Mouse (Mus musculus): Measurements from ENCODE around the gene Cachd1. TPM values are rescaled to one million over a fixed set of nuclear protein-coding genes. Genes with fewer than 3 reads are reported as not detected.

Cachd1 gene
- polyA plus RNA-seq (2014; fragmentation: Nextera tagmentation; extraction: Ambion mirVana): 42.3 and 50.0 TPM in 2 replicates

- Histone ChIP-seq H3K4me1 (ENCODE audit: control insufficient read depth, insufficient read depth, low read length) (peaks cover 16% of the 10 kb centered on the region), H3K36me3 (ENCODE audit: control insufficient read depth, insufficient read depth, low read length) (no peaks in the 10 kb centered on the region), H3K4me3 (ENCODE audit: low read depth, low read length) (peak within 1 kb of the TSS; percentile 98), H3K9ac (ENCODE audit: low read length) (peak within 1 kb of the TSS; percentile 99), H3K27me3 (ENCODE audit: control insufficient read depth, insufficient read depth, low read length) (no peaks in the 10 kb centered on the region), H3K9me3 (ENCODE audit: control insufficient read depth, low read length) (no peaks in the 10 kb centered on the region), H3K4me2 (ENCODE audit: low read depth, severe bottlenecking) (peak within 1 kb of the TSS; percentile 79), H3K27ac (replicated peaks; ENCODE audit: low read depth, low read length) (peak within 1 kb of the TSS; percentile 98)
- ATAC-seq (ENCODE audit: insufficient number of reproducible peaks, low FRiP score, low TSS enrichment, low read depth) (peak; percentile 80), DNase-seq (ENCODE audit: low spot score) (peak; percentile 87)
- WGBS: under 1% methylated on average over 49 of the region's 50 CpGs
Observed at GRCm38 (mm10) chr4:100776043-100776870, at the start of gene Cachd1. Gene Cachd1 (plus strand): TSS chr4:100776675.

GRCm38 (mm10) chr4:100728896-100729479 is 47.5 kb upstream of the Cachd1 start:
- Histone ChIP-seq H3K27me3 (ENCODE audit: control insufficient read depth, insufficient read depth, low read length) (no peaks in the 10 kb centered on the region), H3K4me2 (ENCODE audit: low read depth, severe bottlenecking) (no peak overlapping the region), H3K4me3 (ENCODE audit: low read depth, low read length) (no peak overlapping the region), H3K36me3 (ENCODE audit: control insufficient read depth, insufficient read depth, low read length) (no peaks in the 10 kb centered on the region), H3K4me1 (ENCODE audit: control insufficient read depth, insufficient read depth, low read length) (peaks cover 2% of the 10 kb centered on the region; the same call in 1 of the 2 replicates), H3K27ac (replicated peaks; ENCODE audit: low read depth, low read length) (no peak overlapping the region), H3K9ac (ENCODE audit: low read length) (no peak overlapping the region), H3K9me3 (ENCODE audit: control insufficient read depth, low read length) (no peaks in the 10 kb centered on the region)
- DNase-seq (ENCODE audit: low spot score) (peak; percentile 42), ATAC-seq (ENCODE audit: insufficient number of reproducible peaks, low FRiP score, low TSS enrichment, low read depth) (no peak)
- WGBS: 66% methylated on average over 5 of the region's 5 CpGs

GRCm38 (mm10) chr4:100735098-100735935 is 41.2 kb upstream of the Cachd1 start:
- no peak overlapping the region for H3K4me2 ChIP-seq (ENCODE audit: low read depth, severe bottlenecking)
- H3K9ac ChIP-seq (ENCODE audit: low read length): no peak overlapping the region
- 85% methylated on average over 9 of the region's 9 CpGs for WGBS
- ATAC-seq (ENCODE audit: insufficient number of reproducible peaks, low FRiP score, low TSS enrichment, low read depth) (no peak), DNase-seq (ENCODE audit: low spot score) (no peak)
- H3K27me3 ChIP-seq (ENCODE audit: control insufficient read depth, insufficient read depth, low read length): no peaks in the 10 kb centered on the region
- no peaks in the 10 kb centered on the region for H3K4me1 ChIP-seq (ENCODE audit: control insufficient read depth, insufficient read depth, low read length)
- H3K27ac ChIP-seq (replicated peaks; ENCODE audit: low read depth, low read length): no peak overlapping the region
- H3K4me3 ChIP-seq (ENCODE audit: low read depth, low read length): no peak overlapping the region
- no peaks in the 10 kb centered on the region for H3K9me3 ChIP-seq (ENCODE audit: control insufficient read depth, low read length)
- no peaks in the 10 kb centered on the region for H3K36me3 ChIP-seq (ENCODE audit: control insufficient read depth, insufficient read depth, low read length)

- Histone ChIP-seq H3K9ac (ENCODE audit: low read length) (no peak overlapping the region), H3K36me3 (ENCODE audit: control insufficient read depth, insufficient read depth, low read length) (no peaks in the 10 kb centered on the region), H3K27me3 (ENCODE audit: control insufficient read depth, insufficient read depth, low read length) (no peaks in the 10 kb centered on the region), H3K4me3 (ENCODE audit: low read depth, low read length) (no peak overlapping the region), H3K4me2 (ENCODE audit: low read depth, severe bottlenecking) (no peak overlapping the region), H3K9me3 (ENCODE audit: control insufficient read depth, low read length) (no peaks in the 10 kb centered on the region), H3K27ac (replicated peaks; ENCODE audit: low read depth, low read length) (no peak overlapping the region), H3K4me1 (ENCODE audit: control insufficient read depth, insufficient read depth, low read length) (no peaks in the 10 kb centered on the region)
- DNase-seq (ENCODE audit: low spot score) (no peak), ATAC-seq (ENCODE audit: insufficient number of reproducible peaks, low FRiP score, low TSS enrichment, low read depth) (no peak)
- 82% methylated on average over 9 of the region's 9 CpGs for WGBS
Observed at GRCm38 (mm10) chr4:100735936-100736349, 40.5 kb upstream of the Cachd1 start.

GRCm38 (mm10) chr4:100743615-100744014 is 32.9 kb upstream of the Cachd1 start:
- Histone ChIP-seq H3K9ac (ENCODE audit: low read length) (no peak overlapping the region), H3K9me3 (ENCODE audit: control insufficient read depth, low read length) (no peaks in the 10 kb centered on the region), H3K4me1 (ENCODE audit: control insufficient read depth, insufficient read depth, low read length) (no peaks in the 10 kb centered on the region), H3K4me2 (ENCODE audit: low read depth, severe bottlenecking) (no peak overlapping the region), H3K4me3 (ENCODE audit: low read depth, low read length) (no peak overlapping the region), H3K27me3 (ENCODE audit: control insufficient read depth, insufficient read depth, low read length) (no peaks in the 10 kb centered on the region), H3K27ac (replicated peaks; ENCODE audit: low read depth, low read length) (no peak overlapping the region), H3K36me3 (ENCODE audit: control insufficient read depth, insufficient read depth, low read length) (no peaks in the 10 kb centered on the region)
- DNase-seq (ENCODE audit: low spot score) (no peak), ATAC-seq (ENCODE audit: insufficient number of reproducible peaks, low FRiP score, low TSS enrichment, low read depth) (no peak)
- WGBS: 91% methylated on average over 8 of the region's 8 CpGs

GRCm38 (mm10) chr4:100752278-100752677 is 24.2 kb upstream of the Cachd1 start:
- no peak overlapping the region for H3K27ac ChIP-seq (replicated peaks; ENCODE audit: low read depth, low read length)
- no peaks in the 10 kb centered on the region for H3K27me3 ChIP-seq (ENCODE audit: control insufficient read depth, insufficient read depth, low read length)
- H3K9ac ChIP-seq (ENCODE audit: low read length): no peak overlapping the region
- DNase-seq (ENCODE audit: low spot score) (no peak), ATAC-seq (ENCODE audit: insufficient number of reproducible peaks, low FRiP score, low TSS enrichment, low read depth) (no peak)
- H3K4me1 ChIP-seq (ENCODE audit: control insufficient read depth, insufficient read depth, low read length): no peaks in the 10 kb centered on the region
- H3K9me3 ChIP-seq (ENCODE audit: control insufficient read depth, low read length): no peaks in the 10 kb centered on the region
- H3K4me3 ChIP-seq (ENCODE audit: low read depth, low read length): no peak overlapping the region
- H3K4me2 ChIP-seq (ENCODE audit: low read depth, severe bottlenecking): no peak overlapping the region
- no peaks in the 10 kb centered on the region for H3K36me3 ChIP-seq (ENCODE audit: control insufficient read depth, insufficient read depth, low read length)
- 85% methylated on average over 2 of the region's 2 CpGs for WGBS

GRCm38 (mm10) chr4:100755632-100756031 is 20.8 kb upstream of the Cachd1 start:
- no peak overlapping the region for H3K27ac ChIP-seq (replicated peaks; ENCODE audit: low read depth, low read length)
- ATAC-seq (ENCODE audit: insufficient number of reproducible peaks, low FRiP score, low TSS enrichment, low read depth) (no peak), DNase-seq (ENCODE audit: low spot score) (no peak)
- no peaks in the 10 kb centered on the region for H3K9me3 ChIP-seq (ENCODE audit: control insufficient read depth, low read length)
- WGBS: 54% methylated on average over 8 of the region's 8 CpGs
- no peaks in the 10 kb centered on the region for H3K4me1 ChIP-seq (ENCODE audit: control insufficient read depth, insufficient read depth, low read length)
- H3K9ac ChIP-seq (ENCODE audit: low read length): no peak overlapping the region
- H3K27me3 ChIP-seq (ENCODE audit: control insufficient read depth, insufficient read depth, low read length): no peaks in the 10 kb centered on the region
- no peak overlapping the region for H3K4me3 ChIP-seq (ENCODE audit: low read depth, low read length)
- no peaks in the 10 kb centered on the region for H3K36me3 ChIP-seq (ENCODE audit: control insufficient read depth, insufficient read depth, low read length)
- no peak overlapping the region for H3K4me2 ChIP-seq (ENCODE audit: low read depth, severe bottlenecking)

GRCm38 (mm10) chr4:100756499-100756898 is 20.0 kb upstream of the Cachd1 start:
- H3K27ac ChIP-seq (replicated peaks; ENCODE audit: low read depth, low read length): no peak overlapping the region
- no peaks in the 10 kb centered on the region for H3K27me3 ChIP-seq (ENCODE audit: control insufficient read depth, insufficient read depth, low read length)
- H3K9ac ChIP-seq (ENCODE audit: low read length): no peak overlapping the region

More at GRCm38 (mm10) chr4:100756499-100756898, 20.0 kb upstream of the Cachd1 start:
- H3K4me3 ChIP-seq (ENCODE audit: low read depth, low read length): no peak overlapping the region
- no peak for DNase-seq (ENCODE audit: low spot score)
- H3K9me3 ChIP-seq (ENCODE audit: control insufficient read depth, low read length): no peaks in the 10 kb centered on the region
- no peaks in the 10 kb centered on the region for H3K4me1 ChIP-seq (ENCODE audit: control insufficient read depth, insufficient read depth, low read length)
- H3K4me2 ChIP-seq (ENCODE audit: low read depth, severe bottlenecking): no peak overlapping the region
- ATAC-seq (ENCODE audit: insufficient number of reproducible peaks, low FRiP score, low TSS enrichment, low read depth): no peak
- H3K36me3 ChIP-seq (ENCODE audit: control insufficient read depth, insufficient read depth, low read length): no peaks in the 10 kb centered on the region
